Mouse (Mus musculus): ENCODE results near the gene Gm49361. TPM values are rescaled to one million over a fixed set of nuclear protein-coding genes. Genes with fewer than 3 reads are reported as not detected.

Gm49361 gene
- polyA plus RNA-seq, 1 experiment = not detected

DNA sequence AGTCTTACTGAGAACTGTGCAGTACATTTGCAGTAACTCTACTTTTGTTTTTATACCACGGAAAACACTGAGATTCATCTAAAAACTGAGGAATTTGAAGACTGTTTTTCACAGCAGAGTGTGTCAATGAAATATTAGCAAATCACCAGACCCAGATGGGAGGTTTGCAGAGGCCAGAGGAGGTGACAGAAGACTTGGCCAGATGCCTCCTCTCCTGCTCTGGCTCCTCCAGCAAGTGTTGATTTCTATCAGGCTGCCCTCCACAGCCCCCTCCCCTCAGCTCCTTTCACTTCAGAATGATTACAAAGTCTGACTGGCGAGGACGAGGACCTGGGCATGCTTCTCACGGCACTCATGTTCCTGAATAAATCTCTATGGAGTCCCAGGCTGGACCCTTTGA lies 41.5 kb upstream of the Gm49361 start:
- TF ChIP-seq TCF3 (IDR thresholded peaks at IDR 0.05; ENCODE audit: insufficient read length, low read depth) = no peak
- TF ChIP-seq CEBPB (IDR thresholded peaks at IDR 0.05; ENCODE audit: insufficient read depth, poor library complexity, severe bottlenecking) = no peak
- TF ChIP-seq MYOG (IDR thresholded peaks at IDR 0.05; ENCODE audit: control insufficient read depth in 1 of 3, insufficient read depth in 1 of 3, insufficient read length in 2 of 3, low read depth in 2 of 3) = no peak
- TF ChIP-seq REST (IDR thresholded peaks at IDR 0.05; ENCODE audit: insufficient read depth, insufficient read length) = no peak
- no peak for TF ChIP-seq POLR2A (IDR thresholded peaks at IDR 0.05; ENCODE audit: insufficient read length, low read depth)
- TF ChIP-seq SRF (IDR thresholded peaks at IDR 0.05; ENCODE audit: control insufficient read depth, insufficient read length, low read depth) = no peak
- no peak for TF ChIP-seq TCF12 (IDR thresholded peaks at IDR 0.05; ENCODE audit: insufficient read depth, poor library complexity, severe bottlenecking)
- TF ChIP-seq MYOD1 (IDR thresholded peaks at IDR 0.05; ENCODE audit: control insufficient read depth in 1 of 3, insufficient read length in 2 of 3, low read depth in 2 of 3) = no peak
- no peak for TF ChIP-seq MAX (IDR thresholded peaks at IDR 0.05; ENCODE audit: low read depth)
- TF ChIP-seq E2F4 (IDR thresholded peaks at IDR 0.05; ENCODE audit: insufficient read depth) = no peak
- TF ChIP-seq USF1 (IDR thresholded peaks at IDR 0.05; ENCODE audit: low read depth) = no peak
- TF ChIP-seq POLR2AphosphoS2 (IDR thresholded peaks at IDR 0.05; ENCODE audit: insufficient read length, low read depth) = no peak
- H3K4me3 ChIP-seq = no peak overlapping the region
- no peaks in the 10 kb centered on the region for H3K27me3 ChIP-seq (ENCODE audit: control insufficient read depth, insufficient read depth, insufficient read length)
- no peaks in the 10 kb centered on the region for H3K79me2 ChIP-seq (ENCODE audit: control insufficient read depth, insufficient read depth)
- H3K4me2 ChIP-seq (ENCODE audit: low read depth) = no peak overlapping the region
- no peak overlapping the region for H3ac ChIP-seq (ENCODE audit: control insufficient read depth, insufficient read length)
- no peaks in the 10 kb centered on the region for H3K36me3 ChIP-seq (ENCODE audit: control insufficient read depth, insufficient read depth)

- TF ChIP-seq MYOD1 (IDR thresholded peaks at IDR 0.05; ENCODE audit: control insufficient read depth in 1 of 3, insufficient read length in 2 of 3, low read depth in 2 of 3) (no peak), REST (IDR thresholded peaks at IDR 0.05; ENCODE audit: insufficient read depth, insufficient read length) (no peak), POLR2A (IDR thresholded peaks at IDR 0.05; ENCODE audit: insufficient read length, low read depth) (no peak), TCF3 (IDR thresholded peaks at IDR 0.05; ENCODE audit: insufficient read length, low read depth) (no peak), MAX (IDR thresholded peaks at IDR 0.05; ENCODE audit: low read depth) (no peak)
- H3K4me2 ChIP-seq (ENCODE audit: low read depth) = no peak overlapping the region
- no peaks in the 10 kb centered on the region for H3K36me3 ChIP-seq (ENCODE audit: control insufficient read depth, insufficient read depth)
- H3K4me3 ChIP-seq = no peak overlapping the region
- no peaks in the 10 kb centered on the region for H3K27me3 ChIP-seq (ENCODE audit: control insufficient read depth, insufficient read depth, insufficient read length)
- no peaks in the 10 kb centered on the region for H3K79me2 ChIP-seq (ENCODE audit: control insufficient read depth, insufficient read depth)
- no peak overlapping the region for H3ac ChIP-seq (ENCODE audit: control insufficient read depth, insufficient read length)
Observed at GRCm38 (mm10) chr14:57772157-57772815, 26.4 kb upstream of the Gm49361 start.

DNA sequence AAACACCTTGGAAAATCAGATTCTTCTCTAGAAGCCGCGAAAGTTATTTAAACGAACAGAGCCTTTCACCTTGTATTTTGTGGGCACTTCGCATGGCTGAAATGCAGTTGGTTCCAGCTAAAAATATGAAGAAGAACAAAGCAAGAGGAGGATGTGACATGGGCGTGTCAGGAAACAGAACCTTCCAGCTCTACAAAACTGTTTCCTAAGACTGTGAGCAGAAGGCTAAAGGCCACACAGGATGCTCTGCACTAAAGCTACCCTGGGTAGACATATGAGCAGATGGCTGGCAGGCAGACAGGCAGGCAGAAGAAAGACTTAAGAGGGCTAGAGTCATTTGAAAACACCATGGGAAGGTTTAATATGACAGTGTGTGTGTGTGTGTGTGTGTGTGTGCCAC lies 23.2 kb upstream of the Gm49361 start:
- Histone ChIP-seq H3K4me2 (ENCODE audit: low read depth) (no peak overlapping the region), H3ac (ENCODE audit: control insufficient read depth, insufficient read length) (no peak overlapping the region), H3K36me3 (ENCODE audit: control insufficient read depth, insufficient read depth) (no peaks in the 10 kb centered on the region), H3K27me3 (ENCODE audit: control insufficient read depth, insufficient read depth, insufficient read length) (no peaks in the 10 kb centered on the region), H3K79me2 (ENCODE audit: control insufficient read depth, insufficient read depth) (no peaks in the 10 kb centered on the region), H3K4me3 (no peak overlapping the region)
- no peak for TF ChIP-seq POLR2A (IDR thresholded peaks at IDR 0.05; ENCODE audit: insufficient read length, low read depth)
- TF ChIP-seq SRF (IDR thresholded peaks at IDR 0.05; ENCODE audit: control insufficient read depth, insufficient read length, low read depth) = no peak
- TF ChIP-seq TCF12 (IDR thresholded peaks at IDR 0.05; ENCODE audit: insufficient read depth, poor library complexity, severe bottlenecking) = no peak
- no peak for TF ChIP-seq POLR2AphosphoS2 (IDR thresholded peaks at IDR 0.05; ENCODE audit: insufficient read length, low read depth)
- no peak for TF ChIP-seq USF1 (IDR thresholded peaks at IDR 0.05; ENCODE audit: low read depth)
- no peak for TF ChIP-seq TCF3 (IDR thresholded peaks at IDR 0.05; ENCODE audit: insufficient read length, low read depth)
- no peak for TF ChIP-seq REST (IDR thresholded peaks at IDR 0.05; ENCODE audit: insufficient read depth, insufficient read length)
- no peak for TF ChIP-seq MAX (IDR thresholded peaks at IDR 0.05; ENCODE audit: low read depth)
- no peak for TF ChIP-seq E2F4 (IDR thresholded peaks at IDR 0.05; ENCODE audit: insufficient read depth)
- TF ChIP-seq MYOG (IDR thresholded peaks at IDR 0.05; ENCODE audit: control insufficient read depth in 1 of 3, insufficient read depth in 1 of 3, insufficient read length in 2 of 3, low read depth in 2 of 3) = no peak
- TF ChIP-seq MYOD1 (IDR thresholded peaks at IDR 0.05; ENCODE audit: control insufficient read depth in 1 of 3, insufficient read length in 2 of 3, low read depth in 2 of 3) = no peak
- no peak for TF ChIP-seq CEBPB (IDR thresholded peaks at IDR 0.05; ENCODE audit: insufficient read depth, poor library complexity, severe bottlenecking)

DNA sequence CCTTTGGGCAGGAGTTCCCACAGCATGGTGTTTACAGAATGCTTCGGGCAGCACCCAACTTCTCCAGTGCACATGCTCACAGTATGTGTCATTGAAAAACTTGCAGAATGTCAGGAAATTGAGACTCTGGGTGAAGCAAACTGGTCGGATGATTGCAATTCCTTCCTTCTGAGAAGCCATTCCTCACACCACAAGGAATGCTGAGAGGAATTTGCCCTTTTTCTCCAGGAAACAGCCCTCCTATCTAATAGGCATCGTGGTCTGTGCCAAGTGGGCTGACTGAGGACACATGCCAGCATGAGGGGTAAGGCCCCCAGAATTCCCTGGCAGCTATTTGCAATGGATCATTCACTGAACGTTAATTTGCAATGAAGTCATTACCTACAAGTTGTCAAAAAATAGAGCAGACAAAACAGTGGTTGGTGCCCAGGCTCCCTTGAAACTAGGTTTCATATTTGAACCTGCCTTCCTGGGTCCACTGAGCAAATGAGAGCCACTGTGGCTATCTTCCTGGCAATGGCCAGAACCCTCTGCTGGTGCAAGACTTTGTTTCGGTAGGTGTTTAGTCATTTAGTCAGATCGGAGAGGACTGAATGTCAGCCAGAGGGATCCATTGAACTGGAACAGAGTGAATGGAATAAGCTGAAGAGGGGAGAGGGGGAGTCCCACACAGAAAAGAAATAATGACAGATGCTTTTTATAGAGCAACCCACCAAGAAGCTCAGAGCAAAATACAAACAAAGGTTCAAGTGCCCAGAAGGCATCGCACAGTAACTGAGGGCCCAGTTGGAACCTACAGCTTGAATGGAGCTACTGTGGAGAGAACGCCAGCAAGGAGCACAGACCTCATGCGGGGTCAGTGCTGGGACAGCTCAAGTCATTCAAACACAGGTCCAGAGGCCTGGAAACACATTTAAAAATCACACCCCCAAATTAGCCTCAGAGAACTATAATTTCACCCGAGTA lies 14.8 kb upstream of the Gm49361 start:
- no peaks in the 10 kb centered on the region for H3K36me3 ChIP-seq (ENCODE audit: control insufficient read depth, insufficient read depth)
- H3K4me2 ChIP-seq (ENCODE audit: low read depth) = peak overlapping the region; percentile 61
- H3K4me3 ChIP-seq = no peak overlapping the region
- H3ac ChIP-seq (ENCODE audit: control insufficient read depth, insufficient read length) = no peak overlapping the region
- H3K27me3 ChIP-seq (ENCODE audit: control insufficient read depth, insufficient read depth, insufficient read length) = no peaks in the 10 kb centered on the region
- no peak for TF ChIP-seq REST (IDR thresholded peaks at IDR 0.05; ENCODE audit: insufficient read depth, insufficient read length)
- 0 out of 2 replicates have a peak, but pooled peaks have one; percentile 25 for TF ChIP-seq CEBPB (IDR thresholded peaks at IDR 0.05; ENCODE audit: insufficient read depth, poor library complexity, severe bottlenecking)
- TF ChIP-seq TCF3 (IDR thresholded peaks at IDR 0.05; ENCODE audit: insufficient read length, low read depth) = no peak
- TF ChIP-seq MYOG (IDR thresholded peaks at IDR 0.05; ENCODE audit: control insufficient read depth in 1 of 3, insufficient read depth in 1 of 3, insufficient read length in 2 of 3, low read depth in 2 of 3) = no peak
- TF ChIP-seq MYOD1 (IDR thresholded peaks at IDR 0.05; ENCODE audit: control insufficient read depth in 1 of 3, insufficient read length in 2 of 3, low read depth in 2 of 3) = no peak
- no peak for TF ChIP-seq TCF12 (IDR thresholded peaks at IDR 0.05; ENCODE audit: insufficient read depth, poor library complexity, severe bottlenecking)
- H3K79me2 ChIP-seq (ENCODE audit: control insufficient read depth, insufficient read depth) = no peaks in the 10 kb centered on the region
